ENCODE assay signal across 8 mouse cellular contexts in genomic region chr7:16452587-16453073, GRCm38 (mm10). TPM values are rescaled to one million over a fixed set of nuclear protein-coding genes. Genes with fewer than 3 reads are reported as not detected.
DNase-seq lines count a peak whose midpoint lies in the region; ATAC-seq and TF ChIP-seq lines count a peak whose summit lies in the region.

Tmem160 (plus strand) TSS chr7:16452779.

- no peaks in the 10 kb centered on the region for H3K9me3 ChIP-seq in erythroblast, embryonic 14.5 days (ENCODE audit: control insufficient read depth, low read length)
- no peaks in the 10 kb centered on the region for H3K9me3 ChIP-seq in heart, embryonic 11.5 days (replicated peaks; ENCODE audit: control insufficient read depth, low read length)
- H3K9me3 ChIP-seq in kidney, embryonic 16.5 days (ENCODE audit: low read length) = no peaks in the 10 kb centered on the region
- H3K9me3 ChIP-seq in stomach, embryonic 15.5 days = no peaks in the 10 kb centered on the region

- H3K27ac ChIP-seq in heart, embryonic 11.5 days (ENCODE audit: low read depth, low read length) = peak within 1 kb of the TSS; percentile 52
- H3K27ac ChIP-seq in kidney, embryonic 16.5 days (ENCODE audit: low read length) = no peak within 1 kb of the TSS; the same call in 1 of the 2 replicates
- H3K27ac ChIP-seq in liver, adult 2 months (replicated peaks; ENCODE audit: insufficient read depth, low read depth, low read length) = no peak within 1 kb of the TSS
- peak within 1 kb of the TSS; percentile 40; the same call in 1 of the 2 replicates for H3K27ac ChIP-seq in stomach, embryonic 15.5 days

- DNase-seq in CD4-positive helper T cell, adult 2 months (ENCODE audit: low read depth, low spot score) = peak; percentile 95
- peak; percentile 99 for DNase-seq in brain, embryonic 14.5 days (ENCODE audit: low read depth)
- DNase-seq in liver, adult 2 months (ENCODE audit: extremely low read depth, low read depth, low spot score) = peak; percentile 98

- peak; percentile 61 for TF ChIP-seq POLR2A in brain, embryonic 14.5 days (IDR thresholded peaks at IDR 0.05; ENCODE audit: borderline replicate concordance, extremely low read depth, insufficient read depth, insufficient read length, poor library complexity, severe bottlenecking)
- no peak for TF ChIP-seq POLR2A in liver, adult 2 months (IDR thresholded peaks at IDR 0.05; ENCODE audit: extremely low read depth, insufficient read depth, low read length)
- TF ChIP-seq POLR2A in myocyte (IDR thresholded peaks at IDR 0.05; ENCODE audit: insufficient read length, low read depth) = peak; percentile 39

- 1% methylated on average over 30 of the region's 30 CpGs for WGBS in heart, embryonic 11.5 days (ENCODE audit: insufficient replicate concordance)
- 1% methylated on average over 30 of the region's 30 CpGs for WGBS in kidney, embryonic 16.5 days
- under 1% methylated on average over 30 of the region's 30 CpGs for WGBS in liver, adult 2 months
- WGBS in stomach, embryonic 15.5 days = under 1% methylated on average over 30 of the region's 30 CpGs

- no peaks in the 10 kb centered on the region for H3K79me2 ChIP-seq in liver, adult 2 months (ENCODE audit: control insufficient read depth, insufficient read depth, low read length)
- H3K79me2 ChIP-seq in myocyte (ENCODE audit: control insufficient read depth, insufficient read depth) = no peaks in the 10 kb centered on the region

- no peaks in the 10 kb centered on the region for H3K27me3 ChIP-seq in erythroblast, embryonic 14.5 days (ENCODE audit: control insufficient read depth)
- no peaks in the 10 kb centered on the region for H3K27me3 ChIP-seq in heart, embryonic 11.5 days (ENCODE audit: control insufficient read depth, insufficient read depth, low read length)
- no peaks in the 10 kb centered on the region for H3K27me3 ChIP-seq in kidney, embryonic 16.5 days (ENCODE audit: insufficient read depth, low read length)
- H3K27me3 ChIP-seq in liver, adult 2 months (ENCODE audit: control insufficient read depth, insufficient read depth, low read length) = no peaks in the 10 kb centered on the region
- H3K27me3 ChIP-seq in myocyte (ENCODE audit: control insufficient read depth, insufficient read depth, insufficient read length) = no peaks in the 10 kb centered on the region
- no peaks in the 10 kb centered on the region for H3K27me3 ChIP-seq in stomach, embryonic 15.5 days (replicated peaks)

- H3ac ChIP-seq in myocyte (ENCODE audit: control insufficient read depth, insufficient read length) = peak within 1 kb of the TSS; percentile 22

- no peak for TF ChIP-seq CTCF in brain, embryonic 14.5 days (IDR thresholded peaks at IDR 0.05; ENCODE audit: borderline replicate concordance, extremely low read depth, insufficient read depth, insufficient read length)
- TF ChIP-seq CTCF in liver, adult 2 months (IDR thresholded peaks at IDR 0.05; ENCODE audit: low read depth, low read length) = no peak

- peak within 1 kb of the TSS; percentile 92 for H3K4me2 ChIP-seq in heart, embryonic 11.5 days
- peak within 1 kb of the TSS; percentile 90 for H3K4me2 ChIP-seq in kidney, embryonic 16.5 days (replicated peaks; ENCODE audit: low read depth, low read length)
- peak within 1 kb of the TSS; percentile 92 for H3K4me2 ChIP-seq in myocyte (ENCODE audit: low read depth)
- peak within 1 kb of the TSS; percentile 80 for H3K4me2 ChIP-seq in stomach, embryonic 15.5 days

- peaks cover 31% of the 10 kb centered on the region for H3K4me1 ChIP-seq in erythroblast, embryonic 14.5 days (ENCODE audit: control insufficient read depth)
- H3K4me1 ChIP-seq in heart, embryonic 11.5 days (ENCODE audit: control insufficient read depth, insufficient read depth, low read length) = peaks cover 3% of the 10 kb centered on the region
- H3K4me1 ChIP-seq in kidney, embryonic 16.5 days (ENCODE audit: insufficient read depth, low read length) = peaks cover 6% of the 10 kb centered on the region
- H3K4me1 ChIP-seq in liver, adult 2 months (ENCODE audit: control insufficient read depth, insufficient read depth, low read length) = peaks cover 2% of the 10 kb centered on the region; the same call in 1 of the 2 replicates
- peaks cover 7% of the 10 kb centered on the region; the same call in 1 of the 2 replicates for H3K4me1 ChIP-seq in stomach, embryonic 15.5 days

- peak within 1 kb of the TSS; percentile 76 for H3K4me3 ChIP-seq in erythroblast, embryonic 14.5 days (replicated peaks)
- peak within 1 kb of the TSS; percentile 78 for H3K4me3 ChIP-seq in heart, embryonic 11.5 days (ENCODE audit: low read depth, low read length)
- peak within 1 kb of the TSS; percentile 88 for H3K4me3 ChIP-seq in kidney, embryonic 16.5 days (ENCODE audit: low read length)
- H3K4me3 ChIP-seq in liver, adult 2 months (ENCODE audit: insufficient read depth, low read depth, low read length) = peak within 1 kb of the TSS; percentile 83
- H3K4me3 ChIP-seq in myocyte = peak within 1 kb of the TSS; percentile 43
- peak within 1 kb of the TSS; percentile 79 for H3K4me3 ChIP-seq in stomach, embryonic 15.5 days (replicated peaks)

- peak within 1 kb of the TSS; percentile 77 for H3K9ac ChIP-seq in heart, embryonic 11.5 days (ENCODE audit: low read depth, low read length)
- peak within 1 kb of the TSS; percentile 76 for H3K9ac ChIP-seq in kidney, embryonic 16.5 days (replicated peaks; ENCODE audit: low read length)
- peak within 1 kb of the TSS; percentile 77 for H3K9ac ChIP-seq in liver, adult 2 months (ENCODE audit: low read depth, low read length)
- peak within 1 kb of the TSS; percentile 49; the same call in 1 of the 2 replicates for H3K9ac ChIP-seq in stomach, embryonic 15.5 days

- H3K36me3 ChIP-seq in erythroblast, embryonic 14.5 days (ENCODE audit: control insufficient read depth) = peaks cover 11% of the 10 kb centered on the region
- no peaks in the 10 kb centered on the region for H3K36me3 ChIP-seq in heart, embryonic 11.5 days (ENCODE audit: control insufficient read depth, insufficient read depth, low read length)
- H3K36me3 ChIP-seq in kidney, embryonic 16.5 days (ENCODE audit: insufficient read depth, low read length) = peaks cover 12% of the 10 kb centered on the region; the same call in 1 of the 2 replicates
- H3K36me3 ChIP-seq in liver, adult 2 months (ENCODE audit: control insufficient read depth, insufficient read depth, low read length) = no peaks in the 10 kb centered on the region
- no peaks in the 10 kb centered on the region for H3K36me3 ChIP-seq in myocyte (ENCODE audit: control insufficient read depth, insufficient read depth)
- H3K36me3 ChIP-seq in stomach, embryonic 15.5 days = peaks cover 3% of the 10 kb centered on the region; the same call in 1 of the 2 replicates

- peak; percentile 96 for ATAC-seq in heart, embryonic 11.5 days (replicated peaks; ENCODE audit: insufficient number of reproducible peaks, low FRiP score, low TSS enrichment)
- ATAC-seq in kidney, embryonic 16.5 days (ENCODE audit: low FRiP score, low TSS enrichment) = peak; percentile 100
- ATAC-seq in stomach, embryonic 15.5 days (ENCODE audit: insufficient read depth, low FRiP score, low read depth) = peak; percentile 100

TF ChIP-seq in myocyte, 11 proteins besides CTCF, POLR2A, EP300 and RAD21:
- TF ChIP-seq POLR2AphosphoS2 (IDR thresholded peaks at IDR 0.05; ENCODE audit: insufficient read length, low read depth) (no peak), TCF12 (IDR thresholded peaks at IDR 0.05; ENCODE audit: insufficient read depth, poor library complexity, severe bottlenecking) (no peak), MYOG (IDR thresholded peaks at IDR 0.05; ENCODE audit: control insufficient read depth in 1 of 3, insufficient read depth in 1 of 3, insufficient read length in 2 of 3, low read depth in 2 of 3) (no peak)

RNA-seq across cellular contexts. Expression of gene Tmem160, which starts in this region (rescaled TPM):
- 52.5 and 69.0 TPM in 2 replicates for polyA plus RNA-seq in brain, embryonic 14.5 days (2012; rRNA removed)
- 11.3 and 15.4 TPM in 2 replicates for polyA plus RNA-seq in erythroblast, embryonic 14.5 days (2012)
- 69.4 and 78.6 TPM in 2 replicates for polyA plus RNA-seq in heart, embryonic 11.5 days (2014; fragmentation: Nextera tagmentation; extraction: Ambion mirVana)
- polyA plus RNA-seq in kidney, embryonic 16.5 days (2015; fragmentation: Nextera tagmentation; extraction: Ambion mirVana) = 50.7 and 54.6 TPM in 2 replicates
- 31.7 and 32.0 TPM in 2 replicates for total RNA-seq in liver, adult 2 months (2014; rRNA removed)
- 114 and 128 TPM in 2 replicates for polyA plus RNA-seq in liver, adult 2 months (2012; rRNA removed)
- 131 TPM for polyA plus RNA-seq in myocyte (2012; fragmentation: generic; extraction: Trizol)
- 48.5 and 57.0 TPM in 2 replicates for polyA plus RNA-seq in stomach, embryonic 15.5 days (2015; fragmentation: Nextera tagmentation; extraction: Ambion mirVana)

Comparison
In these comparisons a context has a peak if more than half of its experiments do, and no peak if none do; other contexts are left out.
1. H3K27ac ChIP-seq: peak in heart, embryonic 11.5 days (single experiment) and stomach, embryonic 15.5 days (single experiment); none in kidney, embryonic 16.5 days (single experiment) and liver, adult 2 months (single experiment).
2. Peak in every context shown above with its lines, with median percentiles within 50 percentile points of each other: DNase-seq, H3K4me3 ChIP-seq, ATAC-seq, H3K4me2 ChIP-seq and H3K9ac ChIP-seq.